Mouse (Mus musculus) cortical plate, adult 2 months (tissue): ENCODE data around the gene Homer2.

Experiments
- CTCF ChIP-seq: fragments of 200-500 bp; IDR thresholded peaks from 2 replicates; pipeline ENCODE4 v1.5.1; 2011; ENCODE audit warnings: mild to moderate bottlenecking, control low read depth, low read length; ENCODE audit not compliant: insufficient read depth; ENCODE audit errors: extremely low read depth
- POLR2A ChIP-seq: fragments of 200-500 bp; IDR thresholded peaks from 2 replicates; pipeline ENCODE4 v1.6.1; 2011; ENCODE audit warnings: mild to moderate bottlenecking, low read length, control low read depth; ENCODE audit not compliant: insufficient read depth; ENCODE audit errors: extremely low read depth

GRCm38 (mm10) chr7:81564766-81565165 is 142.6 kb downstream of the Homer2 start:
- TF ChIP-seq CTCF = no peak
- TF ChIP-seq POLR2A = no peak
